Mouse (Mus musculus) heart, embryonic 15.5 days (tissue): Measurements from ENCODE around the gene Cpne6. TPM values are rescaled to one million over a fixed set of nuclear protein-coding genes. Genes with fewer than 3 reads are reported as not detected.

Experiments
- ATAC-seq: fragments of 200-750 bp; cut with Nextera tagmentation; replicated peaks from 2 replicates; pipeline ENCODE4 v1.8.0; 2017; ENCODE audit warnings: low read depth, moderate TSS enrichment; ENCODE audit not compliant: insufficient number of reproducible peaks, insufficient read depth, low FRiP score
- H3K27ac ChIP-seq: fragments of 300-500 bp; sonication (generic); 2 replicates; pipeline ENCODE4 v1.5.1; 2015; ENCODE audit warnings: mild to moderate bottlenecking, inconsistent platforms
- H3K27me3 ChIP-seq: fragments of 300-500 bp; sonication (generic); 2 replicates; pipeline ENCODE4 v1.6.1; 2015; ENCODE audit warnings: inconsistent platforms
- H3K36me3 ChIP-seq: fragments of 300-500 bp; sonication (generic); 2 replicates; pipeline ENCODE4 v1.6.1; 2015; ENCODE audit warnings: mild to moderate bottlenecking, inconsistent platforms
- H3K4me1 ChIP-seq: fragments of 300-500 bp; sonication (generic); replicated peaks from 2 replicates; pipeline ENCODE4 v1.6.1; 2015; ENCODE audit warnings: inconsistent platforms
- H3K4me2 ChIP-seq: fragments of 300-500 bp; sonication (generic); 2 replicates; pipeline ENCODE4 v1.6.1; 2015; ENCODE audit warnings: inconsistent platforms, mild to moderate bottlenecking, moderate library complexity
- H3K4me3 ChIP-seq: fragments of 300-500 bp; sonication (generic); 2 replicates; pipeline ENCODE4 v1.5.1; 2015; ENCODE audit warnings: mild to moderate bottlenecking, inconsistent platforms
- H3K9ac ChIP-seq: fragments of 300-500 bp; sonication (generic); 2 replicates; pipeline ENCODE4 v1.6.1; 2015; ENCODE audit warnings: mild to moderate bottlenecking, inconsistent platforms
- H3K9me3 ChIP-seq: fragments of 300-500 bp; sonication (generic); replicated peaks from 2 replicates; pipeline ENCODE4 v1.6.1; 2016; ENCODE audit warnings: inconsistent platforms
- WGBS: fragments of 180-500 bp; shearing (Covaris S2); methylation state at CpG from one replicate; pipeline ENCODE4 v1.1.7; 2015; ENCODE audit warnings: mixed read lengths; 5-methylcytosine and 5-hydroxymethylcytosine counted together
- polyA plus RNA-seq: library from polyadenylated mRNA; unstranded; fragments of >200 nt; fragmentation: Nextera tagmentation; extraction: Ambion mirVana; gene quantifications from 2 replicates; pipeline ENCODE4 v1.2.1, GENCODE M21; 2015

Cpne6 gene
- polyA plus RNA-seq, 1 experiment from 2014 or later = 0.30 TPM

DNA sequence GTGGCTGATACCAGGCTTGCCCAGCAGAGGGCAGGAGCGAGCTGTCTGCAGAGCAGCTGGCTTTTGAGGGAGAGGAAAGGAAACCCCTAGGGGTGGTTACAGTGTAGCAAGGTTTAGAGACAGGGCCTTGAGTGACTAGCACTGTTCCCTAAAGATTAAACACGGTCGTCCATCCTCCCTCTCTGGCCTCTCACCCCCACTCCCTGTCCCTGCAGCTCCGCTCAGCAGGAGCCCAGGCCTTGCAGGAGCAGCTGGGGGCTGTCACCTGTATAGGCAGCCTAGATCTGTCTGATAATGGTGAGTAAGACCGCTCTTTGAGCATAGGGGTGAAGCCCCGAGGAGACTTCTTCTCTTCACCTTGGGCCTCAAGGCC is 12.8 kb upstream of the Cpne6 start:
- 28% methylated on average over 6 of the region's 6 CpGs for WGBS
- peak; percentile 15 for ATAC-seq
- Histone ChIP-seq H3K9me3 (no peaks in the 10 kb centered on the region), H3K9ac (no peak overlapping the region), H3K36me3 (no peaks in the 10 kb centered on the region), H3K4me3 (no peak overlapping the region), H3K27me3 (peaks cover 6% of the 10 kb centered on the region; the same call in 1 of the 2 replicates), H3K27ac (no peak overlapping the region), H3K4me1 (peaks cover 18% of the 10 kb centered on the region), H3K4me2 (no peak overlapping the region)

DNA sequence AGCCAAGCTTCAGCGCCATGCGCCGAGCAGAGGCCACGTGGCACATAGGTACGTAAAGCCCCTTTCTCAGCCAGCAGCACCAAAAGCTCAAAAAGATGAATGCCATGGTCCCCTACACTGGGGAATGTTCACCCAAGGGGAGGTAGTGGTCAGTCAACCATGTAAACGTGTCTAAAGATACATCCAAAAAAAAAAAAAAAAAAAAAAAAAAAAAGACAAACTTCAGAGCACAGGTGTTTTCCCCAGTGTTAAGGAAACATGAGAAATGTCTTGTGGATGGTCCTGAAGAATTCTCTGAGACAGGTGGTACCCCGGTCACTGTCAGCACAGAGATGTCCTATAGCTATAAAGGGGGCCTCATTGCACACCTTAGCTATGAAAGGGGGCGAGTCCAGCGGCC is 4.6 kb upstream of the Cpne6 start:
- H3K9me3 ChIP-seq = no peaks in the 10 kb centered on the region
- WGBS = 79% methylated on average over 9 of the region's 9 CpGs
- peaks cover 29% of the 10 kb centered on the region for H3K27me3 ChIP-seq
- H3K4me2 ChIP-seq = no peak overlapping the region
- no peaks in the 10 kb centered on the region for H3K36me3 ChIP-seq
- no peak overlapping the region for H3K27ac ChIP-seq
- H3K4me1 ChIP-seq = peaks cover 6% of the 10 kb centered on the region
- H3K9ac ChIP-seq = no peak overlapping the region
- H3K4me3 ChIP-seq = no peak overlapping the region
- no peak for ATAC-seq

DNA sequence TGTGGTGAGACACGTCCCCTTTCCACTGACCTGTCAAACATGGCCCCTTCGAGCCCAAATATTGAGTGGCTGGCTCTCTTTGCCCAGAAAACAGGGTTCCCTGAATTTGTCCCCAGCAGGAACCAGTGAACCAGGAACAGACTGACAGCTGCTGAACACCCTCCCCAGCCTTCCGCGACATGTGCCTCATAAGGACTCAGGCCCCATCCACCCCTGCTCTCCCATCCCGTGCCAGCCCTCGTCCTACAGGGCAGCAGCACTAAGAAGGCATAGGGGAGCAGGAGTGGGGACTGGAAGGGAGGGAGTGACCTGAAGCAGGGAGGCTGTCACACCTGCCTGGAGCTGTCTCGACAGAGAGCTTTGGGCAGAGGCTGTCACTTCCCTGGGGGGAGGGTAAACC is 2.4 kb upstream of the Cpne6 start:
- H3K9ac ChIP-seq = no peak overlapping the region

DNA sequence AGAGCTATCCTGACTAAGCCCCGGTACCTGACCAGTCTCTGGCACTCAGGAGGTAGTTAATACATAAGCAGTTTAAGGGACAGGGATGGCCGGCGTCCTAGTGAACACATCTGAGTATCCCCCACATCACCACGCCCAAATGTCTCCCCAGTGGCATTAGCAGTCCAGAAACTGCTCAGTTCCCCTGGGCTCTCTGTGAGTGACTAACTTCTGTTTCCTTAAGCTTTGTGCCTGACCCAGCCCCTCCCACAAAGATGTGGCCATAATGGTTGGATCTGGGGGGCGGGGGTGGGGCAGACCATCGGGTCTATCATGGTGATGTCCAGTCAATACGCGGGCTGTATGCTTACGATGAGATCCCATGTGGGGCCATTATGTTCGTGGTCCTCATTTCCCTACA is 705 bp upstream of the Cpne6 start:
- ATAC-seq = no peak
- H3K27ac ChIP-seq = no peak overlapping the region
- H3K9ac ChIP-seq = no peak overlapping the region
- no peak overlapping the region for H3K4me3 ChIP-seq
- no peak overlapping the region for H3K4me2 ChIP-seq
- H3K4me1 ChIP-seq = peaks cover 14% of the 10 kb centered on the region
- 78% methylated on average over 10 of the region's 10 CpGs for WGBS
- peaks cover 55% of the 10 kb centered on the region for H3K27me3 ChIP-seq
- no peaks in the 10 kb centered on the region for H3K9me3 ChIP-seq
- H3K36me3 ChIP-seq = no peaks in the 10 kb centered on the region

More for the DNA sequence above, 2.4 kb upstream of the Cpne6 start:
- 49% methylated on average over 7 of the region's 7 CpGs for WGBS
- Histone ChIP-seq H3K4me2 (no peak overlapping the region), H3K27ac (no peak overlapping the region), H3K9me3 (no peaks in the 10 kb centered on the region), H3K4me1 (peaks cover 14% of the 10 kb centered on the region), H3K4me3 (no peak overlapping the region), H3K36me3 (no peaks in the 10 kb centered on the region), H3K27me3 (peaks cover 49% of the 10 kb centered on the region)
- ATAC-seq = no peak

DNA sequence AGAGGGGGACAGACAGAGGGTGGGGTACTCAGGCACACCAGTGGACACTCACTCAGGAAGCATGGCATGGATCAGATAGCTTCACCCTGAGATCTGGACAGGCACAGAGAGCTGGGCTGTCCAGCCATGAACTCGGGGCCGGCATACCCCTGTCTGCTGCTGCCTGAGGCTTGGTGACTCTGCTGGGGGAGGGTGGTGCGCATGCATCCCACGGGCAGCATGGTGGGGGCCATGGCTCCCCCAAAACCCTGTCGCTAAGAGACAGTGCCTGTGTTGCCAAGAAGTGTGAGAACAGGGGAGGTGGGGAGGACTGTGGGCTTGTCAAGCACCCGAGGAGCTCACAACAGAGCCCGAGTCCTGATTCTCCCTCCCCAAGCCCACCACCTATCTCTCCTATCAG is 792 bp downstream of the Cpne6 start:
- H3K4me2 ChIP-seq = peak overlapping the region; percentile 27; the same call in 1 of the 2 replicates
- H3K27me3 ChIP-seq = peaks cover 64% of the 10 kb centered on the region

DNA sequence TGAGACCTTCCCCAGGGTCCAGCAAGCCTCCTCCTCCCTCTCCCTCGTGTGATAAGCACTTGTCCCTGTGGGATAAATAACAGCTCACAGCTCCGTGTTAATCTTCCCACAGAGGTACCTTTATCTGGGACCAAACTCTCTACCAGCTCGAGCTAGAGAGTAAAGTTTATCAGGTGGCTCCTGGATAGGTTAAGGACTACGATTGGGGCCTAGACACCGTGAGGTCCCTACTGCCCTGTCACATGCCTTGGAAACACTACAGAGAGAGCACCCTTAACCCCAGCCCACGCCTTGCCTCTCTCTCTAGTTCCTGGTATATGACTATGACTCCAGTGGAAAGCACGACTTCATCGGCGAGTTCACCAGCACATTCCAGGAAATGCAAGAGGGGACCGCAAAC is 3.7 kb downstream of the Cpne6 start:
- H3K4me2 ChIP-seq = no peak overlapping the region
- ATAC-seq = no peak
- no peak overlapping the region for H3K4me3 ChIP-seq
- H3K4me1 ChIP-seq = peaks cover 14% of the 10 kb centered on the region
- no peak overlapping the region for H3K9ac ChIP-seq
- H3K27ac ChIP-seq = no peak overlapping the region
- 40% methylated on average over 10 of the region's 10 CpGs for WGBS
- no peaks in the 10 kb centered on the region for H3K36me3 ChIP-seq
- H3K9me3 ChIP-seq = no peaks in the 10 kb centered on the region
- peaks cover 78% of the 10 kb centered on the region for H3K27me3 ChIP-seq

More for the DNA sequence above, 792 bp downstream of the Cpne6 start:
- Histone ChIP-seq H3K27ac (no peak overlapping the region), H3K4me3 (no peak overlapping the region), H3K36me3 (no peaks in the 10 kb centered on the region), H3K4me1 (peaks cover 14% of the 10 kb centered on the region), H3K9ac (no peak overlapping the region), H3K9me3 (no peaks in the 10 kb centered on the region)
- no peak for ATAC-seq
- 33% methylated on average over 7 of the region's 7 CpGs for WGBS

DNA sequence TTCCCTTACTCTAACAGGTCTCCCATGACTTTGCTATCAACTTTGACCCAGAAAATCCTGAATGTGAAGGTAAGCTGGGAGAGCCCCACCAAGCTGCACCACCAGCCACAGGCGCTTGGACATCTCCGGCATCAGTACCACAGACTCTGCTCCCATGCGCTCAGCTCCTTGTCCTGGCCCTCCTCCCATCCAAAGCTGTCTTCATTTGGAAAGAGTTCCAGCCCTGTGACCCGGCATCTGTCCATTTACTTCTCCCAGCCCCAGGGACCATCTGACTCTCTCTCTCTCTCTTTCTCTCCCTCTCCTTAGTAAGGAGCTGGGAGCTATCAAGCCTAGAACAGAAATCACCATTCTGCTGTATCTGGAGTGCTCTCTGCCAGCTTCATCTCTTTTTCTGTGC is 5.6 kb downstream of the Cpne6 start:
- no peak overlapping the region for H3K9ac ChIP-seq
- no peak overlapping the region for H3K27ac ChIP-seq
- no peaks in the 10 kb centered on the region for H3K9me3 ChIP-seq
- WGBS = 85% methylated on average over 4 of the region's 4 CpGs
- H3K27me3 ChIP-seq = peaks cover 82% of the 10 kb centered on the region
- H3K4me1 ChIP-seq = peaks cover 13% of the 10 kb centered on the region
- no peak overlapping the region for H3K4me3 ChIP-seq
- ATAC-seq = no peak
- H3K36me3 ChIP-seq = no peaks in the 10 kb centered on the region
- H3K4me2 ChIP-seq = no peak overlapping the region

DNA sequence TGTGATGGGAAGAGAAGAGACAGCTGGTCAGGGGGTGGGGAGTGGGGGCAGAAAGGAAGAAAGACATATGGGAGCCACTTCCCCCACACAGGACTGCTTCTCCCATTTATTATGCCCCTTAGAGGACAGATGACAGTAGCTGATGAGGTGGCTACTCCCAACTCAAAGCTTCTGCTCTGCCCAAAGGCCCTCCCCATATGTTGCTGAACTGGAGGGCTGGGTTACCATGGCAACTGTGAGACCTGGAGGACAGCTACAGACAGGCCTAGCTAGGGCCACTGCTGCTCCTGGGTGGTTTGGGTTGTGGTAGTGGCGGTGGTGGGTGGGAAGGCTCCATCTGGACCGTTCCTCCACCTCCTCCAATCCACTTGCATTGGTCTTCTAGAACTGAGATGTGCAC is 8.7 kb downstream of the Cpne6 start:
- peaks cover 90% of the 10 kb centered on the region for H3K27me3 ChIP-seq
- 62% methylated on average over 2 of the region's 2 CpGs for WGBS
- no peak overlapping the region for H3K9ac ChIP-seq

DNA sequence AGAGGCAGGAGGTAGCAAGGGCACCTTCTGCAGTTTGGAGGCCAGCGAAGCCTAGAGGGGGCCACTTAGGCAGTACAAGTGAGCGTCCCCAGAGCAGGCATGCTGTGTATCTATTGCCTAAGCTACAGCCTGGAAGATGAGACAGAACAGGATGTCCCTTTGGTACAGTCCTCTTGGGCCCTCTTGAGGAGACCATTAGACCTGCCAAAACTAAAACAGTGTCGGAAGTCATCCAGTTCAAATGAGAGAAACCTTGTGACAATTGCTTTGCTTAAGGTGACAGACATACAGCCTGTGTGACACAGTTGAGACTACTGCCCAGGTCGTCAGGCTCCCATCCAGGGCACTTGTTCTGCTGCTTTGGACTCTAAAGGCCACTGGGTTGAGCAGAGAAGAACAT is 9.4 kb downstream of the Cpne6 start:
- peaks cover 91% of the 10 kb centered on the region for H3K27me3 ChIP-seq
- no peaks in the 10 kb centered on the region for H3K36me3 ChIP-seq
- H3K4me1 ChIP-seq = peaks cover 14% of the 10 kb centered on the region
- H3K4me2 ChIP-seq = no peak overlapping the region
- H3K4me3 ChIP-seq = no peak overlapping the region
- no peak for ATAC-seq
- no peak overlapping the region for H3K9ac ChIP-seq
- no peak overlapping the region for H3K27ac ChIP-seq
- 62% methylated on average over 4 of the region's 4 CpGs for WGBS
- H3K9me3 ChIP-seq = no peaks in the 10 kb centered on the region

More for the DNA sequence above, 8.7 kb downstream of the Cpne6 start:
- Histone ChIP-seq H3K9me3 (no peaks in the 10 kb centered on the region), H3K4me1 (peaks cover 10% of the 10 kb centered on the region), H3K4me2 (no peak overlapping the region), H3K36me3 (no peaks in the 10 kb centered on the region), H3K4me3 (no peak overlapping the region), H3K27ac (no peak overlapping the region)
- ATAC-seq = no peak

DNA sequence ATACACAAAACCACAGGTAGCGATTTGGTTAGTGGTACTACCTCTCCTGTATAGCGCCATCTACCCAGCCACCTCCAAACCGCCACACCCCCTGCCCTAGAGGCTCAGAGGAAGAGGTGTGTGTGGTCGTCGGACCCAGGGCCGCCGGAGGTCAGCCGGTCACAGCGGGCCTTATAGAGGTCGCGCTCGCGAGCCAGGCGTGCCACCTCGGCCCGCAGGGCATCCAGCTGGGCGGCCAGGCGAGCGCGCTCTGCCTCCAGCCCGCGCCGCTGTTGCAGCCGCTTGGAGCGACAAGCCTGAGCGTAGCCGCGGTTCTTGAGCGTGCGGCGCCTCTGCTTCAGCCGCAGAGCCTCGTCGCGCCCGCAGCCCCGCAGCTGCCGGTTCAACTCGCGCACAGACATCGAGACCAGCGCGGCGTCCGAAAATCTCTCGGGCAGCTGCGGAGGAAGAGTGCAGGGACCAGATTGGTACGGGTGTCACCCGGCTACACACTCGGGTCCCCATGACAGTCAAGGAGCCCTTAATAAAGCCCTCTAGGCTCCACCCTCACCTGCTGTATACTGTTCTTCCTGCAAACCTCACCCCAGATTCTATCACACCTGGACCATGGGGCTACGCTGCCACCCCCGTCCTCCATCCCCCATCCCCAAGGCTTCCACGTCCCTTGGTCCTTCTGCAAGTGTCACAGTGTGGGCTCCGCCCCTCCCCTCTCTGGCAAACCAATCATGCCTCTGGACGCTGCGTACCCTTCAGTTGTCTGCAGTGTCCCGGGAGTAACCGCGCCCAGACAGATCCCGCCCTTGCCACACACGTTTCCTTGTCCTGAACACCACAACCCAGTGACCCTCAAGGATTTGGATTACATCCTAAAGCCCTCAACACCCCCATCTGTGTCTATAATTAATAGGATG is 10.5 kb downstream of the Cpne6 start:
- Histone ChIP-seq H3K9me3 (no peaks in the 10 kb centered on the region), H3K9ac (peak overlapping the region; percentile 58), H3K27me3 (peaks cover 89% of the 10 kb centered on the region), H3K36me3 (no peaks in the 10 kb centered on the region), H3K4me2 (peak overlapping the region; percentile 85), H3K4me3 (peak overlapping the region; percentile 54), H3K4me1 (peaks cover 17% of the 10 kb centered on the region), H3K27ac (no peak overlapping the region)
- 0 out of 2 replicates have a peak, but pooled peaks have one; percentile 27 for ATAC-seq
- WGBS = 1% methylated on average over 61 of the region's 61 CpGs

DNA sequence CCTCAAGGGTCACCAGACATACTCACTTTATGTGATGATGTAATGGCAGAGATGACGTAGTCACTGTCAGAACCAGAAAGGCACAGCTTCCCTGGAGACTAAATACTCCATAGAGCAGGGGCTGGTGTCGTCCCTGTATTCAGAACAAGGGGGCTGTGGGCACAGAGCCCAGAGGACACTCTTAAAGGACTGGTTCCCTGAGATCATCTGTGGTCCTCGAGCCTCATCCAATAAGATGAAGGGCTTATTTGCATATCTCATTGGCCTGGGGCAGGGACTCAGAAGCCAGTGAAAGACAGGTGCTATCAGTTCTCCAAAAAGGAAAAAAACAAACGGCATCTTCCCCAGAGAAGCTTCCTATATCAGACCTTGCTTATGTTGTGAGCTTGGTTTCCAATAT is 13.8 kb downstream of the Cpne6 start:
- no peak overlapping the region for H3K4me3 ChIP-seq
- H3K4me2 ChIP-seq = no peak overlapping the region
- H3K36me3 ChIP-seq = no peaks in the 10 kb centered on the region
- no peaks in the 10 kb centered on the region for H3K9me3 ChIP-seq
- H3K9ac ChIP-seq = no peak overlapping the region
- no peak overlapping the region for H3K27ac ChIP-seq
- peaks cover 65% of the 10 kb centered on the region for H3K27me3 ChIP-seq
- H3K4me1 ChIP-seq = peaks cover 17% of the 10 kb centered on the region
- WGBS = 25% methylated on average over 4 of the region's 4 CpGs
- no peak for ATAC-seq

DNA sequence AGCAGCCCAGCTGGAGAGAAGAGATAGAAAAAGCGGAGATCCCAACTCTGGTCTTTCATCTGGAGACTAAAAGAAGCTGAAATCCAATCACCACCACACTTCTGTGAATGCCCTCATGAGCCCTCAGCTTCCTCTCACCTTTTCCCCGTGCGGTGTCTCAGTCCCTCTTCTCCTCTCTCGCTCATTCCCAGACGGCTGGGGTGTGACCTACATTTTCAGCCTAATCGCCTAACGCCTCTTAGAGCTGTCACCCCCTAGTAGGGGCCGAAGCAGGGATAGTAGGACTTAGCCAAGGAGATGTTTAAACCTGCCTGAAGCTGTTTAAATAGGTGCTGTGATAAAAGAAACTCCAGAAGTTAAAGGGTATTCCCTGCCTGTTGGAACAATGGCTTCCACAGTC is 14.5 kb downstream of the Cpne6 start, which contains the start of gene Nrl:
Nrl (minus strand) TSS at position 197 of the 400 bp plus-strand sequence.
- Histone ChIP-seq H3K4me2 (no peak within 1 kb of the TSS), H3K9ac (no peak within 1 kb of the TSS), H3K27me3 (peaks cover 65% of the 10 kb centered on the region), H3K36me3 (no peaks in the 10 kb centered on the region), H3K4me1 (peaks cover 17% of the 10 kb centered on the region), H3K9me3 (no peaks in the 10 kb centered on the region), H3K4me3 (no peak within 1 kb of the TSS), H3K27ac (no peak within 1 kb of the TSS)
- no peak for ATAC-seq
- WGBS = 13% methylated on average over 8 of the region's 8 CpGs
